Mouse (Mus musculus) intestine, embryonic 16.5 days (tissue): Measurements from ENCODE around the gene Pawr. TPM values are rescaled to one million over a fixed set of nuclear protein-coding genes. Genes with fewer than 3 reads are reported as not detected.

Experiments
- ATAC-seq: fragments of 200-750 bp; cut with Nextera tagmentation; 2 replicates; pipeline ENCODE4 v1.8.0; 2017; ENCODE audit warnings: moderate TSS enrichment, moderate library complexity
- H3K27ac ChIP-seq: fragments of 300-500 bp; sonication (generic); 2 replicates; pipeline ENCODE4 v1.5.1; 2014; ENCODE audit warnings: mild to moderate bottlenecking, low read length
- H3K27me3 ChIP-seq: fragments of 300-500 bp; sonication (generic); replicated peaks from 2 replicates; pipeline ENCODE4 v1.6.1; 2014; ENCODE audit warnings: low read length, control low read depth, mixed read lengths; ENCODE audit not compliant: control insufficient read depth, insufficient read depth
- H3K36me3 ChIP-seq: fragments of 300-500 bp; sonication (generic); 2 replicates; pipeline ENCODE4 v1.6.1; 2014; ENCODE audit warnings: low read length, control low read depth; ENCODE audit not compliant: control insufficient read depth, insufficient read depth
- H3K4me1 ChIP-seq: fragments of 300-500 bp; sonication (generic); 2 replicates; pipeline ENCODE4 v1.6.1; 2014; ENCODE audit warnings: low read length, control low read depth, mixed read lengths; ENCODE audit not compliant: control insufficient read depth, insufficient read depth
- H3K4me2 ChIP-seq: fragments of 300-500 bp; sonication (generic); 2 replicates; pipeline ENCODE4 v1.6.1; 2014; ENCODE audit warnings: low read depth, low read length, control low read depth
- H3K4me3 ChIP-seq: fragments of 300-500 bp; sonication (generic); 2 replicates; pipeline ENCODE4 v1.5.1; 2014; ENCODE audit warnings: mild to moderate bottlenecking, low read length
- H3K9ac ChIP-seq: fragments of 300-500 bp; sonication (generic); 2 replicates; pipeline ENCODE4 v1.6.1; 2014; ENCODE audit warnings: low read depth, low read length
- H3K9me3 ChIP-seq: fragments of 300-500 bp; sonication (generic); 2 replicates; pipeline ENCODE4 v1.6.1; 2016; ENCODE audit warnings: low read length, control low read depth; ENCODE audit not compliant: control insufficient read depth
- WGBS: fragments of 180-500 bp; shearing (Covaris S2); extraction: QIAGEN DNeasy Blood & Tissue Kit; methylation state at CpG from one replicate; pipeline ENCODE4 v1.1.7; 2014; 5-methylcytosine and 5-hydroxymethylcytosine counted together
- polyA plus RNA-seq: library from polyadenylated mRNA; unstranded; fragments of >200 nt; fragmentation: Nextera tagmentation; extraction: Ambion mirVana; gene quantifications from 2 replicates; pipeline ENCODE4 v1.2.1, GENCODE M21; 2015

Pawr gene
- polyA plus RNA-seq, 1 experiment from 2014 or later = 4.5 TPM

DNA sequence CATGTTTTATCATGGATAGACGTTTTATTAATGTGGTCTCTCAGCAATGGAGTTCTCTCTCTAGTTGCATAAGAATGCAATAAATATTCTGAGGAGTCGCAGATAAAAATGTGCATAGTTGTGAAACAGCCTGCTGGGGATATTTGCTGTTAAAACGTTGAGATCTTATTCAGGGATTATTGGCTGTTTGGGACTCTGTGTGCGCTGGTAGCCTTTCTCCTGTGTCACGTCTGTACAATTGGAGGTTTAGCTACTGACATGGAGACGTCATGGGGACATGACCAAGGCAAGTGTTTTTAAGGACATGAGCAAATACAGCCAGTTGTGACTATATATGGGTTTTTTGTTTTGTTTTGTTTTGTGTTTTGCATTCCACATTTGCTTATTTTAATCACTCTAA lies 28.9 kb downstream of the Pawr start:
- peaks cover 19% of the 10 kb centered on the region for H3K4me1 ChIP-seq
- WGBS = 36% methylated on average over 6 of the region's 6 CpGs
- no peak overlapping the region for H3K9ac ChIP-seq
- H3K36me3 ChIP-seq = 0 out of 2 replicates have a peak, but pooled peaks cover 2% of the 10 kb centered on the region
- H3K4me2 ChIP-seq = no peak overlapping the region
- no peaks in the 10 kb centered on the region for H3K27me3 ChIP-seq
- H3K9me3 ChIP-seq = no peaks in the 10 kb centered on the region
- H3K4me3 ChIP-seq = no peak overlapping the region
- ATAC-seq = no peak
- no peak overlapping the region for H3K27ac ChIP-seq

GRCm38 (mm10) chr10:108361419-108362155 lies 29.7 kb downstream of the Pawr start:
- Histone ChIP-seq H3K9ac (no peak overlapping the region), H3K36me3 (0 out of 2 replicates have a peak, but pooled peaks cover 2% of the 10 kb centered on the region), H3K4me1 (peaks cover 19% of the 10 kb centered on the region), H3K27ac (no peak overlapping the region), H3K9me3 (no peaks in the 10 kb centered on the region), H3K4me2 (no peak overlapping the region), H3K27me3 (no peaks in the 10 kb centered on the region), H3K4me3 (no peak overlapping the region)
- ATAC-seq = no peak
- WGBS = 65% methylated on average over 9 of the region's 9 CpGs

GRCm38 (mm10) chr10:108363932-108364331 lies 32.0 kb downstream of the Pawr start:
- Histone ChIP-seq H3K36me3 (no peaks in the 10 kb centered on the region), H3K9me3 (no peaks in the 10 kb centered on the region), H3K27me3 (no peaks in the 10 kb centered on the region), H3K27ac (no peak overlapping the region), H3K4me2 (no peak overlapping the region), H3K4me3 (no peak overlapping the region), H3K9ac (no peak overlapping the region), H3K4me1 (peaks cover 22% of the 10 kb centered on the region)
- 73% methylated on average over 9 of the region's 9 CpGs for WGBS
- ATAC-seq = no peak

- Histone ChIP-seq H3K36me3 (no peaks in the 10 kb centered on the region), H3K27ac (no peak overlapping the region), H3K4me2 (no peak overlapping the region), H3K4me3 (no peak overlapping the region), H3K9ac (no peak overlapping the region), H3K27me3 (no peaks in the 10 kb centered on the region), H3K9me3 (no peaks in the 10 kb centered on the region), H3K4me1 (peaks cover 17% of the 10 kb centered on the region)
- 91% methylated on average over 26 of the region's 26 CpGs for WGBS
- ATAC-seq = no peak
These were observed 33.2 kb downstream of the Pawr start for GRCm38 (mm10) chr10:108364946-108365719.

DNA sequence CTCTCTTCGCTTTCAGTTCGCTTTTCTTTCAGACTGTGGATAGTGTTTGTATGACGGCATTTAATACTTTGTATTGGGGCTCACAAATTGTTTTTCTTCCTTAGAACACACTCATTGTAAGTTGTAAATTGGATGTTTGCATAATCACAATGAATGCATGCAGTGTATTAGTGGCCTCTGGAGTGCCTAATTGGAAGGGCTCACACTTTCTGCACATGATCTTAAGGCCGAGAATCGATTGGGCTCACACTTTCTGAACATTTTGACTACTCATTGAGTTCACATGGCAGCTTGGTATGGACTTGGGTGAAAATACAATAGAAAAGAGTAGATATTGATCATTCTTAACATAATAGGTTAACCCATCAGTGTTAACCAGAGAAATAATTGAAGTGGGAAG lies 34.3 kb downstream of the Pawr start:
- Histone ChIP-seq H3K4me3 (no peak overlapping the region), H3K4me1 (peaks cover 14% of the 10 kb centered on the region), H3K27ac (no peak overlapping the region), H3K9ac (no peak overlapping the region), H3K4me2 (no peak overlapping the region), H3K36me3 (no peaks in the 10 kb centered on the region), H3K9me3 (no peaks in the 10 kb centered on the region), H3K27me3 (no peaks in the 10 kb centered on the region)
- 94% methylated on average over 5 of the region's 5 CpGs for WGBS
- ATAC-seq = no peak

- H3K9ac ChIP-seq = no peak overlapping the region
- H3K36me3 ChIP-seq = no peaks in the 10 kb centered on the region
- no peaks in the 10 kb centered on the region for H3K9me3 ChIP-seq
- ATAC-seq = peak; percentile 89
- H3K4me2 ChIP-seq = no peak overlapping the region
- H3K4me3 ChIP-seq = no peak overlapping the region
- H3K27ac ChIP-seq = no peak overlapping the region
- H3K27me3 ChIP-seq = no peaks in the 10 kb centered on the region
- WGBS = 72% methylated on average over 6 of the region's 6 CpGs
- H3K4me1 ChIP-seq = peaks cover 9% of the 10 kb centered on the region
These were observed 36.4 kb downstream of the Pawr start for GRCm38 (mm10) chr10:108368358-108368757.

DNA sequence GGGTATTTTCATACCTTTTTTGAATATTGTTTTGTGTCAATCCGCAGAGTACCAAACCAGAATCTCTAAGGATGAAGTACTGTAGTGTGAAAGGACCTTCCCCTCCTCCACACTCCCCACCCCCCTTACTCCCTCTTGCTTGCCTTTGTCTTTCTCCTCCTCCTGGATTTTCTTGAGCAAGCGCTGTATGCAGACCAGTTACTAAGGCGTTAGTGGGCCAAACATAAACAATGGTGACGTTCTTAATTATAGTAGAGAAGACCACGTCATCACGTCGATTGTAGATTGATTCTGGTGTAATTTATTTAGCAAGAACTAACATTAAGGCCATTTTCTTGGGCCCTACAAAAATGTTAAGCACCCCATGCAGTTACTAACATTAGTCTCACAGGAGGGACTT lies 40.3 kb downstream of the Pawr start:
- H3K4me2 ChIP-seq = no peak overlapping the region
- no peaks in the 10 kb centered on the region for H3K27me3 ChIP-seq
- 57% methylated on average over 7 of the region's 7 CpGs for WGBS
- peaks cover 6% of the 10 kb centered on the region; the same call in 1 of the 2 replicates for H3K4me1 ChIP-seq
- H3K4me3 ChIP-seq = no peak overlapping the region
- H3K9me3 ChIP-seq = no peaks in the 10 kb centered on the region
- no peak overlapping the region for H3K9ac ChIP-seq
- ATAC-seq = no peak
- no peaks in the 10 kb centered on the region for H3K36me3 ChIP-seq
- no peak overlapping the region for H3K27ac ChIP-seq

- WGBS = 86% methylated on average over 5 of the region's 5 CpGs
- H3K9ac ChIP-seq = no peak overlapping the region
- no peaks in the 10 kb centered on the region for H3K9me3 ChIP-seq
- H3K27me3 ChIP-seq = no peaks in the 10 kb centered on the region
- H3K4me2 ChIP-seq = no peak overlapping the region
- peaks cover 6% of the 10 kb centered on the region; the same call in 1 of the 2 replicates for H3K4me1 ChIP-seq
- no peaks in the 10 kb centered on the region for H3K36me3 ChIP-seq
- no peak overlapping the region for H3K4me3 ChIP-seq
- no peak for ATAC-seq
- no peak overlapping the region for H3K27ac ChIP-seq
These were observed 40.9 kb downstream of the Pawr start for GRCm38 (mm10) chr10:108372858-108373257.

DNA sequence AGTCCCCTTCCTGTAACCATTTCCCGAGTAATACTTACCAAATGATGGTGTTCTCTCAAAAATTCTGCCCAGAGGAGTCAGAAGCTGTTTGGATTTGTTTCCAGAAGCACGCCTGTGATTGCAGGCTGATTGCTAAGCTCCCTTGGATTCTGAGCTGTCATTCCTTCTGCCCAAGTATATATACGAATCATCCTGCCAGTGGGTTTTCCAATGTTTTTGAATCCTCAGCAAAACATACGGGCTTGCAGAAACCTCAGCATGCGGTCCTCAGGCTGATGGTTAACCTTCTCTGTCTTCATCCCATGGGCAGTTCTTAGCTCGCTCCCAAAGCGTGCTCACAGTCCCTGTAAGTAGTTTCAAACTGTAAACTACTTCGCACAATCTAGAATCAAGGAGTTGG lies 43.9 kb downstream of the Pawr start:
- H3K27me3 ChIP-seq = no peaks in the 10 kb centered on the region
- 0 out of 2 replicates have a peak, but pooled peaks cover 3% of the 10 kb centered on the region for H3K4me1 ChIP-seq
- no peak overlapping the region for H3K4me2 ChIP-seq
- no peak overlapping the region for H3K27ac ChIP-seq
- WGBS = 93% methylated on average over 8 of the region's 8 CpGs
- no peaks in the 10 kb centered on the region for H3K36me3 ChIP-seq
- ATAC-seq = no peak
- H3K9me3 ChIP-seq = no peaks in the 10 kb centered on the region
- no peak overlapping the region for H3K4me3 ChIP-seq
- H3K9ac ChIP-seq = no peak overlapping the region
